Mouse (Mus musculus): Measurements from ENCODE around the gene Ltbp1. TPM values are rescaled to one million over a fixed set of nuclear protein-coding genes. Genes with fewer than 3 reads are reported as not detected.

Ltbp1 gene
- polyA plus RNA-seq, 2 experiments = 83.3 to 104 TPM

GRCm38 (mm10) chr17:75331421-75331951 is 326.1 kb downstream of the Ltbp1 start:
- no peak overlapping the region for H3K9ac ChIP-seq (ENCODE audit: low read depth, low read length, severe bottlenecking)
- 81% methylated on average over 6 of the region's 6 CpGs for WGBS
- H3K4me1 ChIP-seq (ENCODE audit: control insufficient read depth, insufficient read depth, low read length) = peaks cover 10% of the 10 kb centered on the region; the same call in 1 of the 2 replicates
- DNase-seq (ENCODE audit: low spot score) = no peak
- no peak for TF ChIP-seq POLR2A (IDR thresholded peaks at IDR 0.05; ENCODE audit: borderline replicate concordance, extremely low read depth, insufficient read depth, insufficient read length)
- H3K36me3 ChIP-seq (ENCODE audit: control insufficient read depth, insufficient read depth, low read length) = peaks cover 23% of the 10 kb centered on the region
- no peak overlapping the region for H3K4me2 ChIP-seq (replicated peaks; ENCODE audit: low read depth, low read length, severe bottlenecking)
- H3K9me3 ChIP-seq (ENCODE audit: control insufficient read depth, low read length) = no peaks in the 10 kb centered on the region
- no peak overlapping the region for H3K4me3 ChIP-seq (replicated peaks; ENCODE audit: low read length)
- H3K27ac ChIP-seq (replicated peaks; ENCODE audit: low read depth, low read length) = no peak overlapping the region
- no peak for ATAC-seq (ENCODE audit: low FRiP score, low read depth)
- H3K27me3 ChIP-seq (ENCODE audit: control insufficient read depth, insufficient read depth, low read length) = no peaks in the 10 kb centered on the region

DNA sequence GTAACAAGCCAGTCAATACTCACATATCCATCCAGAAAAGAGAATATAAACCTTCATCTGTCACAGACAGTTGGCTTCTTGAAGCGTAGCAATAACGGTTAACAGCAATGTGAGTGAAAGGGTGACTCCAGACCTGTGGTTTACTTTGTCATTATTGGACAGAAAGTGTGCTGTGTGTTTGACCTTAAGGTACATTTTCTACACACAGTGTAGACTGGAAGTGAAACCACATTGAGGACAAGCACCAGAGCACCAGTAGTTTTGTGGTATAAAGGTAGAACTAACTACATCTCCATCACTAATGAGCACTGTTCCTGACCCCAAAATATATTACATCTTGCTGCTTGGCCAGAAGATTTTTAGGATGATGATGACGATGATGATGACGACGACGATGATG is 326.9 kb downstream of the Ltbp1 start:
- H3K27ac ChIP-seq (replicated peaks; ENCODE audit: low read depth, low read length) = no peak overlapping the region
- no peaks in the 10 kb centered on the region for H3K27me3 ChIP-seq (ENCODE audit: control insufficient read depth, insufficient read depth, low read length)
- ATAC-seq (ENCODE audit: low FRiP score, low read depth) (no peak), DNase-seq (ENCODE audit: low spot score) (no peak)
- no peak overlapping the region for H3K4me3 ChIP-seq (replicated peaks; ENCODE audit: low read length)
- no peak for TF ChIP-seq POLR2A (IDR thresholded peaks at IDR 0.05; ENCODE audit: borderline replicate concordance, extremely low read depth, insufficient read depth, insufficient read length)
- H3K36me3 ChIP-seq (ENCODE audit: control insufficient read depth, insufficient read depth, low read length) = peaks cover 23% of the 10 kb centered on the region
- no peak overlapping the region for H3K4me2 ChIP-seq (replicated peaks; ENCODE audit: low read depth, low read length, severe bottlenecking)
- H3K9me3 ChIP-seq (ENCODE audit: control insufficient read depth, low read length) = no peaks in the 10 kb centered on the region
- peaks cover 10% of the 10 kb centered on the region; the same call in 1 of the 2 replicates for H3K4me1 ChIP-seq (ENCODE audit: control insufficient read depth, insufficient read depth, low read length)
- H3K9ac ChIP-seq (ENCODE audit: low read depth, low read length, severe bottlenecking) = no peak overlapping the region
- 96% methylated on average over 6 of the region's 6 CpGs for WGBS

- DNase-seq (ENCODE audit: low spot score) (no peak), ATAC-seq (ENCODE audit: low FRiP score, low read depth) (no peak)
- Histone ChIP-seq H3K27ac (replicated peaks; ENCODE audit: low read depth, low read length) (no peak overlapping the region), H3K9me3 (ENCODE audit: control insufficient read depth, low read length) (no peaks in the 10 kb centered on the region), H3K36me3 (ENCODE audit: control insufficient read depth, insufficient read depth, low read length) (peaks cover 27% of the 10 kb centered on the region), H3K27me3 (ENCODE audit: control insufficient read depth, insufficient read depth, low read length) (no peaks in the 10 kb centered on the region), H3K4me1 (ENCODE audit: control insufficient read depth, insufficient read depth, low read length) (peaks cover 2% of the 10 kb centered on the region; the same call in 1 of the 2 replicates), H3K4me2 (replicated peaks; ENCODE audit: low read depth, low read length, severe bottlenecking) (no peak overlapping the region), H3K9ac (ENCODE audit: low read depth, low read length, severe bottlenecking) (no peak overlapping the region), H3K4me3 (replicated peaks; ENCODE audit: low read length) (no peak overlapping the region)
- WGBS = 87% methylated on average over 9 of the region's 9 CpGs
- TF ChIP-seq POLR2A (IDR thresholded peaks at IDR 0.05; ENCODE audit: borderline replicate concordance, extremely low read depth, insufficient read depth, insufficient read length) = no peak
These were observed 327.6 kb downstream of the Ltbp1 start for GRCm38 (mm10) chr17:75333011-75333410.

GRCm38 (mm10) chr17:75333759-75334158 is 328.4 kb downstream of the Ltbp1 start:
- DNase-seq (ENCODE audit: low spot score) (no peak), ATAC-seq (ENCODE audit: low FRiP score, low read depth) (no peak)
- Histone ChIP-seq H3K27ac (replicated peaks; ENCODE audit: low read depth, low read length) (no peak overlapping the region), H3K36me3 (ENCODE audit: control insufficient read depth, insufficient read depth, low read length) (peaks cover 26% of the 10 kb centered on the region), H3K9ac (ENCODE audit: low read depth, low read length, severe bottlenecking) (no peak overlapping the region), H3K4me2 (replicated peaks; ENCODE audit: low read depth, low read length, severe bottlenecking) (no peak overlapping the region), H3K4me1 (ENCODE audit: control insufficient read depth, insufficient read depth, low read length) (no peaks in the 10 kb centered on the region), H3K27me3 (ENCODE audit: control insufficient read depth, insufficient read depth, low read length) (no peaks in the 10 kb centered on the region), H3K9me3 (ENCODE audit: control insufficient read depth, low read length) (no peaks in the 10 kb centered on the region), H3K4me3 (replicated peaks; ENCODE audit: low read length) (no peak overlapping the region)
- 78% methylated on average over 13 of the region's 13 CpGs for WGBS
- no peak for TF ChIP-seq POLR2A (IDR thresholded peaks at IDR 0.05; ENCODE audit: borderline replicate concordance, extremely low read depth, insufficient read depth, insufficient read length)

DNA sequence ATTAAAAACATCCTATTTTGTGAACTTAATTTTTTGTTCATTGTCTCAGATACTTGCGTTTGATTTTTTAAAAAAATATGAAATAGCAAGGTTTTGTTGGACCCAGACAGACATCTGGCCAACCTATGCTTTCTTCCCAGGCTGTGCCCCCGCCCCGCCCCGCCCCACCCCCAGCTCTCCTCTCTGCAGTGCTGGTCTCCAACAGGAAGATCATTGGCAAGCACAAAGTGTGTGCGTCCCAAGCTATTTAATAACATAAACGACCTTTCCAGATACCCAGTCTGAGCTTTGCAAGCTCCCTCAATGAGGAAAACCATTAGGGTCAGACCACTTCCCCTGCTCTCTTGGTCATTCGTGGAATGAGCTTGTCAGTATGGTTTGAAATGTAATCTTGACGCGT is 330.3 kb downstream of the Ltbp1 start:
- no peak for DNase-seq (ENCODE audit: low spot score)
- 77% methylated on average over 9 of the region's 9 CpGs for WGBS
- ATAC-seq (ENCODE audit: low FRiP score, low read depth) = no peak

More for the DNA sequence above, 330.3 kb downstream of the Ltbp1 start:
- H3K27ac ChIP-seq (replicated peaks; ENCODE audit: low read depth, low read length) = no peak overlapping the region
- H3K27me3 ChIP-seq (ENCODE audit: control insufficient read depth, insufficient read depth, low read length) = no peaks in the 10 kb centered on the region
- no peak for TF ChIP-seq POLR2A (IDR thresholded peaks at IDR 0.05; ENCODE audit: borderline replicate concordance, extremely low read depth, insufficient read depth, insufficient read length)
- no peak overlapping the region for H3K9ac ChIP-seq (ENCODE audit: low read depth, low read length, severe bottlenecking)
- no peaks in the 10 kb centered on the region for H3K4me1 ChIP-seq (ENCODE audit: control insufficient read depth, insufficient read depth, low read length)
- no peak overlapping the region for H3K4me2 ChIP-seq (replicated peaks; ENCODE audit: low read depth, low read length, severe bottlenecking)
- peaks cover 22% of the 10 kb centered on the region for H3K36me3 ChIP-seq (ENCODE audit: control insufficient read depth, insufficient read depth, low read length)
- no peaks in the 10 kb centered on the region for H3K9me3 ChIP-seq (ENCODE audit: control insufficient read depth, low read length)
- H3K4me3 ChIP-seq (replicated peaks; ENCODE audit: low read length) = no peak overlapping the region
